Mouse (Mus musculus): Measurements from ENCODE around the gene Cers1. TPM values are rescaled to one million over a fixed set of nuclear protein-coding genes. Genes with fewer than 3 reads are reported as not detected.

The Cers1 gene
- polyA plus RNA-seq, 1 experiment from 2014 or later, result 3.1 TPM

GRCm38 (mm10) chr8:70283136-70284077 lies 32.2 kb upstream of the Cers1 start:
- Histone ChIP-seq H3K4me3 (peak overlapping the region; percentile 82), H3K9me3 (no peaks in the 10 kb centered on the region), H3K9ac (peak overlapping the region; percentile 89), H3K27me3 (no peaks in the 10 kb centered on the region), H3K4me1 (peaks cover 27% of the 10 kb centered on the region), H3K27ac (peak overlapping the region; percentile 83), H3K4me2 (peak overlapping the region; percentile 67), H3K36me3 (peaks cover 34% of the 10 kb centered on the region)
- ATAC-seq (ENCODE audit: borderline replicate concordance, extremely low read depth, low FRiP score, low TSS enrichment), result peak; percentile 64
- WGBS, result under 1% methylated on average over 54 of the region's 55 CpGs

- Histone ChIP-seq H3K4me1 (peaks cover 26% of the 10 kb centered on the region), H3K4me2 (peak overlapping the region; percentile 67), H3K27ac (no peak overlapping the region), H3K4me3 (no peak overlapping the region), H3K9me3 (no peaks in the 10 kb centered on the region), H3K9ac (no peak overlapping the region), H3K27me3 (no peaks in the 10 kb centered on the region), H3K36me3 (peaks cover 38% of the 10 kb centered on the region)
- WGBS, result 66% methylated on average over 5 of the region's 5 CpGs
- ATAC-seq (ENCODE audit: borderline replicate concordance, extremely low read depth, low FRiP score, low TSS enrichment), result no peak
Measured at GRCm38 (mm10) chr8:70284421-70284820, 31.2 kb upstream of the Cers1 start.

- H3K4me2 ChIP-seq, result no peak overlapping the region
- peaks cover 46% of the 10 kb centered on the region for H3K36me3 ChIP-seq
- no peak for ATAC-seq (ENCODE audit: borderline replicate concordance, extremely low read depth, low FRiP score, low TSS enrichment)
- no peaks in the 10 kb centered on the region for H3K9me3 ChIP-seq
- H3K27ac ChIP-seq, result no peak overlapping the region
- H3K27me3 ChIP-seq, result no peaks in the 10 kb centered on the region
- peaks cover 26% of the 10 kb centered on the region for H3K4me1 ChIP-seq
- H3K4me3 ChIP-seq, result no peak overlapping the region
- no peak overlapping the region for H3K9ac ChIP-seq
- 96% methylated on average over 15 of the region's 15 CpGs for WGBS
Measured at GRCm38 (mm10) chr8:70285304-70285703, 30.3 kb upstream of the Cers1 start.

- H3K9ac ChIP-seq, result no peak overlapping the region
- H3K9me3 ChIP-seq, result no peaks in the 10 kb centered on the region
- 85% methylated on average over 8 of the region's 8 CpGs for WGBS
- no peak overlapping the region for H3K4me3 ChIP-seq
- no peak for ATAC-seq (ENCODE audit: borderline replicate concordance, extremely low read depth, low FRiP score, low TSS enrichment)
- no peak overlapping the region for H3K27ac ChIP-seq
- H3K4me1 ChIP-seq, result peaks cover 13% of the 10 kb centered on the region
- H3K36me3 ChIP-seq, result peaks cover 59% of the 10 kb centered on the region
- H3K27me3 ChIP-seq, result no peaks in the 10 kb centered on the region
- H3K4me2 ChIP-seq, result no peak overlapping the region
Measured at GRCm38 (mm10) chr8:70286737-70287136, 28.8 kb upstream of the Cers1 start.

GRCm38 (mm10) chr8:70293988-70294405 lies 21.6 kb upstream of the Cers1 start:
- Histone ChIP-seq H3K9ac (no peak overlapping the region), H3K27ac (peak overlapping the region; percentile 78), H3K4me3 (no peak overlapping the region), H3K4me2 (no peak overlapping the region), H3K4me1 (peaks cover 40% of the 10 kb centered on the region), H3K27me3 (no peaks in the 10 kb centered on the region), H3K36me3 (peaks cover 80% of the 10 kb centered on the region), H3K9me3 (no peaks in the 10 kb centered on the region)
- 31% methylated on average over 5 of the region's 5 CpGs for WGBS
- ATAC-seq (ENCODE audit: borderline replicate concordance, extremely low read depth, low FRiP score, low TSS enrichment), result peak; percentile 88

- Histone ChIP-seq H3K4me3 (no peak overlapping the region), H3K27me3 (no peaks in the 10 kb centered on the region), H3K4me2 (peak overlapping the region; percentile 85; the same call in 1 of the 2 replicates), H3K4me1 (peaks cover 25% of the 10 kb centered on the region), H3K9ac (no peak overlapping the region), H3K36me3 (peaks cover 48% of the 10 kb centered on the region), H3K9me3 (no peaks in the 10 kb centered on the region), H3K27ac (no peak overlapping the region)
- no peak for ATAC-seq (ENCODE audit: borderline replicate concordance, extremely low read depth, low FRiP score, low TSS enrichment)
- 84% methylated on average over 3 of the region's 3 CpGs for WGBS
Measured at GRCm38 (mm10) chr8:70300881-70301280, 14.7 kb upstream of the Cers1 start.

- H3K27me3 ChIP-seq, result no peaks in the 10 kb centered on the region
- H3K4me3 ChIP-seq, result peak within 1 kb of the TSS; percentile 98
- ATAC-seq (ENCODE audit: borderline replicate concordance, extremely low read depth, low FRiP score, low TSS enrichment), result peak; percentile 81
- peaks cover 20% of the 10 kb centered on the region for H3K4me1 ChIP-seq
- under 1% methylated on average over 40 of the region's 40 CpGs for WGBS
- H3K9me3 ChIP-seq, result no peaks in the 10 kb centered on the region
- H3K36me3 ChIP-seq, result peaks cover 47% of the 10 kb centered on the region
- peak within 1 kb of the TSS; percentile 85 for H3K4me2 ChIP-seq
- peak within 1 kb of the TSS; percentile 76 for H3K27ac ChIP-seq
- peak within 1 kb of the TSS; percentile 87 for H3K9ac ChIP-seq
Measured at GRCm38 (mm10) chr8:70302358-70302890, 13.2 kb upstream of the Cers1 start, which contains the start of the genes Ddx49 and Cope. Gene Ddx49 (minus strand): TSS chr8:70302489. Gene Cope (plus strand): TSS chr8:70302518.

GRCm38 (mm10) chr8:70302901-70303300 lies 12.7 kb upstream of the Cers1 start:
- peak; percentile 15; the same call in 1 of the 2 replicates for ATAC-seq (ENCODE audit: borderline replicate concordance, extremely low read depth, low FRiP score, low TSS enrichment)

GRCm38 (mm10) chr8:70309311-70309710 lies 6.3 kb upstream of the Cers1 start:
- no peak overlapping the region for H3K9ac ChIP-seq
- 32% methylated on average over 2 of the region's 2 CpGs for WGBS
- H3K4me3 ChIP-seq, result no peak overlapping the region
- no peak overlapping the region for H3K4me2 ChIP-seq
- peaks cover 89% of the 10 kb centered on the region for H3K36me3 ChIP-seq
- no peak for ATAC-seq (ENCODE audit: borderline replicate concordance, extremely low read depth, low FRiP score, low TSS enrichment)
- H3K4me1 ChIP-seq, result no peaks in the 10 kb centered on the region
- no peak overlapping the region for H3K27ac ChIP-seq
- H3K9me3 ChIP-seq, result no peaks in the 10 kb centered on the region
- H3K27me3 ChIP-seq, result no peaks in the 10 kb centered on the region

More at GRCm38 (mm10) chr8:70302901-70303300, 12.7 kb upstream of the Cers1 start:
- H3K9me3 ChIP-seq, result no peaks in the 10 kb centered on the region
- no peaks in the 10 kb centered on the region for H3K27me3 ChIP-seq
- peak overlapping the region; percentile 98 for H3K4me3 ChIP-seq
- peaks cover 48% of the 10 kb centered on the region for H3K36me3 ChIP-seq
- H3K27ac ChIP-seq, result peak overlapping the region; percentile 76
- peaks cover 20% of the 10 kb centered on the region for H3K4me1 ChIP-seq
- H3K4me2 ChIP-seq, result peak overlapping the region; percentile 85
- WGBS, result 4% methylated on average over 16 of the region's 16 CpGs
- H3K9ac ChIP-seq, result peak overlapping the region; percentile 87

GRCm38 (mm10) chr8:70313399-70313798 lies 2.2 kb upstream of the Cers1 start:
- H3K27me3 ChIP-seq, result no peaks in the 10 kb centered on the region
- peaks cover 50% of the 10 kb centered on the region for H3K36me3 ChIP-seq
- no peak overlapping the region for H3K9ac ChIP-seq
- H3K4me1 ChIP-seq, result peaks cover 27% of the 10 kb centered on the region
- 43% methylated on average over 2 of the region's 2 CpGs for WGBS
- no peak overlapping the region for H3K4me3 ChIP-seq
- no peak for ATAC-seq (ENCODE audit: borderline replicate concordance, extremely low read depth, low FRiP score, low TSS enrichment)
- H3K27ac ChIP-seq, result no peak overlapping the region
- no peak overlapping the region for H3K4me2 ChIP-seq
- H3K9me3 ChIP-seq, result no peaks in the 10 kb centered on the region

GRCm38 (mm10) chr8:70316511-70317504 lies 1.2 kb downstream of the Cers1 start:
- H3K9ac ChIP-seq, result no peak overlapping the region
- peaks cover 27% of the 10 kb centered on the region for H3K4me1 ChIP-seq
- H3K9me3 ChIP-seq, result no peaks in the 10 kb centered on the region
- 13% methylated on average over 15 of the region's 15 CpGs for WGBS
- peak overlapping the region; percentile 48 for H3K4me3 ChIP-seq
- no peak overlapping the region for H3K27ac ChIP-seq
- no peaks in the 10 kb centered on the region for H3K27me3 ChIP-seq
- peak; percentile 76 for ATAC-seq (ENCODE audit: borderline replicate concordance, extremely low read depth, low FRiP score, low TSS enrichment)
- peak overlapping the region; percentile 84 for H3K4me2 ChIP-seq
- H3K36me3 ChIP-seq, result peaks cover 20% of the 10 kb centered on the region

All from lung, embryonic 15.5 days (tissue).